Mouse (Mus musculus): ENCODE results near the gene Lmo7. TPM values are rescaled to one million over a fixed set of nuclear protein-coding genes. Genes with fewer than 3 reads are reported as not detected.

Gene Lmo7
- polyA plus RNA-seq, 1 experiment from 2014 or later, result 29.1 TPM

DNA sequence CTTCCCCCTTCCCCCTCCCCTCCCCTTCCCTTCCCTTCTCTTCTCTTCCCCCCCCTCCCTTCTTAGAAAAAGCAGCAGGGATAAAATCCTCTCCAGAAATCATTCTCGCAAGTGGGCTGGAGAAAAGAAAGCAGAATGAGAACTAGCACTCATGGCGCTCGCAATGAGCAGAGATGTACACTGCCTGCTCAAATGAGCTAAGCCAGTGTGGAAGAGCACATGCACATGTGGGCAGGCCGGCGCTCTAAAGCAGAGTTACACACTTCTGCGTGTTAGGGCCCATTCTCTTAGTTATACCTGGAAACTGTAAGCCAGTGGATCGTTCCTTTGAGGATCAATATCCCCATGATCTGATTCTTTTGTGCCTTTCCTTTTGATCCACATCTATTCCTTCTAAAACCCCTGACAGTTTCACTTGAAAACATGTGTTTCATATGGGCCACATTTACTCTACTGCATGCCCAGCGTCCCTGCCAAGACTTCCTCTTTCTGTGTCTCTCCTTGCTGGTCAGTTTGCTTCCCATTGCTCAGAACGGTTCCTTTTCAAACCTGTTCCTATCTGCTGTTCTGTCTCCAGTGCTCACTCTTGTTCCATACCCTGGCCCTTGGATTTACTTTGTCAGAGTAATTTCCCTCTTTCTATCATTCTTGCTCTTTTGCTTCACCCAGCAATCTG, 224.2 kb downstream of the Lmo7 start:
- H3K36me3 ChIP-seq (ENCODE audit: control insufficient read depth, insufficient read depth, low read length), result no peaks in the 10 kb centered on the region
- WGBS, result 82% methylated on average over 9 of the region's 9 CpGs
- no peak overlapping the region for H3K4me3 ChIP-seq (replicated peaks; ENCODE audit: low read length)
- no peak for ATAC-seq (ENCODE audit: insufficient read depth, low FRiP score)
- H3K9ac ChIP-seq (ENCODE audit: low read length), result no peak overlapping the region
- no peak overlapping the region for H3K27ac ChIP-seq (ENCODE audit: low read length)
- no peak overlapping the region for H3K4me2 ChIP-seq (ENCODE audit: low read depth, low read length)
- no peaks in the 10 kb centered on the region for H3K27me3 ChIP-seq (ENCODE audit: control insufficient read depth, insufficient read depth, low read length)
- H3K4me1 ChIP-seq (ENCODE audit: control insufficient read depth, insufficient read depth, low read length), result no peaks in the 10 kb centered on the region
- no peaks in the 10 kb centered on the region for H3K9me3 ChIP-seq (replicated peaks; ENCODE audit: control insufficient read depth, low read length)

DNA sequence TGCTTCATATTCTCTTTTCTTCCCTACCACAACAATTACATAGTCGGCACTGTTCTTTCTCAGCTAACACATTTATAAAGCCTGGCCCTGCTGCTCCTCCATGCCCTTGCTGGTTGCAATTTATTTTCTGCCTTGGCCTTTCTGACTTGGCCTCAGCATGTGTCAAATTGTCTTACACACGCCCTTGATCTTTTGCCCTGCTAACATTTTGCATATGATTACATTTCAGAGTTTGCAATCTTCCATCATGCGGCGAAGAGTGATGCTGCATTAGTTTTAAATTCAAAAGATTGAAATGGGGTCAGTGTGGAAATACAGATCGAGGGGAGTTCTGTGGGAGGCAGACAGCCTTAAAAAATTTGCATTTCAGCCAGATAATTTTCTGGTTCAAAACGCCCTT, 234.6 kb downstream of the Lmo7 start:
- Histone ChIP-seq H3K9ac (ENCODE audit: low read length) (no peak overlapping the region), H3K4me2 (ENCODE audit: low read depth, low read length) (no peak overlapping the region), H3K27me3 (ENCODE audit: control insufficient read depth, insufficient read depth, low read length) (no peaks in the 10 kb centered on the region), H3K36me3 (ENCODE audit: control insufficient read depth, insufficient read depth, low read length) (no peaks in the 10 kb centered on the region), H3K27ac (ENCODE audit: low read length) (no peak overlapping the region), H3K9me3 (replicated peaks; ENCODE audit: control insufficient read depth, low read length) (no peaks in the 10 kb centered on the region), H3K4me1 (ENCODE audit: control insufficient read depth, insufficient read depth, low read length) (no peaks in the 10 kb centered on the region), H3K4me3 (replicated peaks; ENCODE audit: low read length) (no peak overlapping the region)
- no peak for ATAC-seq (ENCODE audit: insufficient read depth, low FRiP score)
- WGBS, result 78% methylated on average over 6 of the region's 6 CpGs

GRCm38 (mm10) chr14:101964956-101965355, 235.2 kb downstream of the Lmo7 start:
- no peak for ATAC-seq (ENCODE audit: insufficient read depth, low FRiP score)
- WGBS, result 68% methylated on average over 1 of the region's 1 CpGs
- H3K9me3 ChIP-seq (replicated peaks; ENCODE audit: control insufficient read depth, low read length), result no peaks in the 10 kb centered on the region

GRCm38 (mm10) chr14:101972764-101973163, 243.0 kb downstream of the Lmo7 start:
- ATAC-seq (ENCODE audit: insufficient read depth, low FRiP score), result no peak
- WGBS, result 55% methylated on average over 1 of the region's 1 CpGs
- H3K9me3 ChIP-seq (replicated peaks; ENCODE audit: control insufficient read depth, low read length), result no peaks in the 10 kb centered on the region
- H3K4me2 ChIP-seq (ENCODE audit: low read depth, low read length), result no peak overlapping the region
- no peaks in the 10 kb centered on the region for H3K27me3 ChIP-seq (ENCODE audit: control insufficient read depth, insufficient read depth, low read length)
- H3K4me1 ChIP-seq (ENCODE audit: control insufficient read depth, insufficient read depth, low read length), result no peaks in the 10 kb centered on the region
- H3K27ac ChIP-seq (ENCODE audit: low read length), result no peak overlapping the region
- no peak overlapping the region for H3K9ac ChIP-seq (ENCODE audit: low read length)
- H3K4me3 ChIP-seq (replicated peaks; ENCODE audit: low read length), result no peak overlapping the region
- no peaks in the 10 kb centered on the region for H3K36me3 ChIP-seq (ENCODE audit: control insufficient read depth, insufficient read depth, low read length)

More at GRCm38 (mm10) chr14:101964956-101965355, 235.2 kb downstream of the Lmo7 start:
- no peak overlapping the region for H3K9ac ChIP-seq (ENCODE audit: low read length)
- H3K27me3 ChIP-seq (ENCODE audit: control insufficient read depth, insufficient read depth, low read length), result no peaks in the 10 kb centered on the region
- no peak overlapping the region for H3K4me2 ChIP-seq (ENCODE audit: low read depth, low read length)
- H3K4me3 ChIP-seq (replicated peaks; ENCODE audit: low read length), result no peak overlapping the region
- H3K4me1 ChIP-seq (ENCODE audit: control insufficient read depth, insufficient read depth, low read length), result no peaks in the 10 kb centered on the region
- no peak overlapping the region for H3K27ac ChIP-seq (ENCODE audit: low read length)
- H3K36me3 ChIP-seq (ENCODE audit: control insufficient read depth, insufficient read depth, low read length), result no peaks in the 10 kb centered on the region

- Histone ChIP-seq H3K9ac (ENCODE audit: low read length) (no peak overlapping the region), H3K4me1 (ENCODE audit: control insufficient read depth, insufficient read depth, low read length) (no peaks in the 10 kb centered on the region), H3K27ac (ENCODE audit: low read length) (no peak overlapping the region), H3K4me3 (replicated peaks; ENCODE audit: low read length) (no peak overlapping the region), H3K36me3 (ENCODE audit: control insufficient read depth, insufficient read depth, low read length) (no peaks in the 10 kb centered on the region), H3K4me2 (ENCODE audit: low read depth, low read length) (no peak overlapping the region), H3K9me3 (replicated peaks; ENCODE audit: control insufficient read depth, low read length) (no peaks in the 10 kb centered on the region), H3K27me3 (ENCODE audit: control insufficient read depth, insufficient read depth, low read length) (no peaks in the 10 kb centered on the region)
- ATAC-seq (ENCODE audit: insufficient read depth, low FRiP score), result no peak
- 32% methylated on average over 6 of the region's 6 CpGs for WGBS
These were observed 243.4 kb downstream of the Lmo7 start for GRCm38 (mm10) chr14:101973171-101973570.

DNA sequence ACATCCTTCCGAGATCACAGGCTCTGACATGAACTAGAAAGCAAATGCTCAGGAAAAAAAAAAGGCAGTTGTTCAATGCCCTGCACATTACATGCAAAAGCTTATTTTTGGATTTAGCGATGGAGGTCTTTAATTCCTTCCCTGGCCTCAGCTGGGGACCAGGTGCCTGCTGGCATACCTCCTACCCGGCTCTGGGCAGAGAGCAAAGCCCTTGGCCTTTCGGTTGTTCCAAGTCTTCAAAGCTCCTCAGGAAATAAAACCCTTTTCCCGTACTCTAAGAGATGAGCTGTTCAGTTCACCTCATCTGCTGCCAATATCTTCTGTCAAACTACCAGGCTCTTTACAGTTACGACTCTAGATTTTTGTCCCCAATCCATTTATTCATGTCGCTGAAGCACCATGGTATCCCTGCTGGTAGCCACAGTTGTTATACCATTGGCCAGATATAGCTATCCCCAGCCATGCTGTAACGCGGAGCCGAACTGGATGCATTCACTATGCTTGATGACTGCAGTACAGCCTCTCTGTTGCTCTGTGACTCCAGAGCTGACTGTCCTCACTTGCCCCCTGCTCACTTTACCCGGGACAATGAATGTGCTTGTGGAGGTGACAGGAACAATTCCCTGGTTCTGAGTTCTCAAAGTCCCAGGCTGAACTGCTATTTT, 246.4 kb downstream of the Lmo7 start:
- 88% methylated on average over 11 of the region's 11 CpGs for WGBS
- ATAC-seq (ENCODE audit: insufficient read depth, low FRiP score), result no peak
- no peak overlapping the region for H3K27ac ChIP-seq (ENCODE audit: low read length)

More for the DNA sequence above, 246.4 kb downstream of the Lmo7 start:
- H3K9ac ChIP-seq (ENCODE audit: low read length), result no peak overlapping the region
- no peak overlapping the region for H3K4me3 ChIP-seq (replicated peaks; ENCODE audit: low read length)
- H3K4me1 ChIP-seq (ENCODE audit: control insufficient read depth, insufficient read depth, low read length), result no peaks in the 10 kb centered on the region
- no peaks in the 10 kb centered on the region for H3K9me3 ChIP-seq (replicated peaks; ENCODE audit: control insufficient read depth, low read length)
- no peaks in the 10 kb centered on the region for H3K27me3 ChIP-seq (ENCODE audit: control insufficient read depth, insufficient read depth, low read length)
- no peak overlapping the region for H3K4me2 ChIP-seq (ENCODE audit: low read depth, low read length)
- H3K36me3 ChIP-seq (ENCODE audit: control insufficient read depth, insufficient read depth, low read length), result no peaks in the 10 kb centered on the region

Other genes with a start within 250 kb of the Lmo7 start
- 7.3 and 8.7 TPM in 2 replicates for gene Tbc1d4, start 120.8 kb upstream of the Lmo7 start, polyA plus RNA-seq (2015; fragmentation: Nextera tagmentation; extraction: Ambion mirVana)
- 101 and 103 TPM in 2 replicates for gene Commd6, start 89.3 kb upstream of the Lmo7 start, polyA plus RNA-seq (2015; fragmentation: Nextera tagmentation; extraction: Ambion mirVana)
- 130 and 131 TPM in 2 replicates for gene Uchl3, start 76.0 kb upstream of the Lmo7 start, polyA plus RNA-seq (2015; fragmentation: Nextera tagmentation; extraction: Ambion mirVana)
- 1.7 TPM in 1 of 2 replicates, not detected in the other for gene Gm9922, start 143 bp upstream of the Lmo7 start, polyA plus RNA-seq (2015; fragmentation: Nextera tagmentation; extraction: Ambion mirVana)

Measured in stomach, embryonic 16.5 days (tissue).